Mouse (Mus musculus): ENCODE data around the gene Ripor2.

- TF ChIP-seq CTCF (IDR thresholded peaks at IDR 0.05; ENCODE audit: low read depth) (no peak), EP300 (IDR thresholded peaks at IDR 0.05; ENCODE audit: low read depth) (no peak)
Observed at GRCm38 (mm10) chr13:24629073-24629621, 47.2 kb downstream of the Ripor2 start.
